Mouse (Mus musculus) thymus, adult 2 months (tissue): ENCODE data around the gene Rpn2.

Experiments
- CTCF ChIP-seq: fragments of 200-500 bp; IDR thresholded peaks from 2 replicates; pipeline ENCODE4 v1.5.1; 2012; ENCODE audit warnings: mild to moderate bottlenecking, control low read depth, low read length, moderate library complexity, borderline replicate concordance; ENCODE audit not compliant: control insufficient read depth, poor library complexity, insufficient read depth; ENCODE audit errors: extremely low read depth
- POLR2A ChIP-seq: fragments of 200-500 bp; IDR thresholded peaks from 2 replicates; pipeline ENCODE4 v1.6.1; 2012; ENCODE audit warnings: mild to moderate bottlenecking, low read length, control low read depth, moderate library complexity; ENCODE audit not compliant: control insufficient read depth, poor library complexity, insufficient read depth; ENCODE audit errors: extremely low read depth

DNA sequence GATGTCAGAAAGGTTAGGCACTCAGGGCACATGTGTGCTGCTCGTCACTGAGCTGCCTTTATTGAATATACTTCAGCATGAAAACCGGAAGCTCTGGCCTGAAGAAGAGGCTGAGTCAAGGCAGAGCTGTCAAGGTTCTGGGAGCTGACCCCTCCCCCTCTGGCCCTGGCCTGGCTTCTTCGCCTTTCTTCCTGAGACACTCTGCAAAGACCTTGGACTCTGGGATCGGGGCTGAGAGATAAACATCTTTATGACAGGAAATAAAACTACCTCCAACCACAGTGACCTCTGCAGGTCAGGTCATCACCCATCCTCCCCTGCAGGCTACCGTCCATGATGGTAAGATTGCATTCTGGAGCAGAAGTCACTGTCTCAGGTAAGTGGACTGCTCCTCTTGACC lies 33.8 kb upstream of the Rpn2 start:
- TF ChIP-seq POLR2A (no peak), CTCF (no peak)
